Mouse (Mus musculus) stomach, postnatal 0 days (tissue): ENCODE data around the gene Rnf135.
A peak's percentile ranks its signal among the peaks of the same experiment; 100 is the strongest.

Experiments
- CTCF ChIP-seq: IDR thresholded peaks from 2 replicates; pipeline ENCODE4 v1.5.1; 2016; ENCODE audit warnings: antibody characterized with exemption, low read depth, mild to moderate bottlenecking, moderate library complexity
- EP300 ChIP-seq: optimal IDR thresholded peaks from 2 replicates; pipeline ENCODE3; 2016; ENCODE audit warnings: antibody characterized with exemption

DNA sequence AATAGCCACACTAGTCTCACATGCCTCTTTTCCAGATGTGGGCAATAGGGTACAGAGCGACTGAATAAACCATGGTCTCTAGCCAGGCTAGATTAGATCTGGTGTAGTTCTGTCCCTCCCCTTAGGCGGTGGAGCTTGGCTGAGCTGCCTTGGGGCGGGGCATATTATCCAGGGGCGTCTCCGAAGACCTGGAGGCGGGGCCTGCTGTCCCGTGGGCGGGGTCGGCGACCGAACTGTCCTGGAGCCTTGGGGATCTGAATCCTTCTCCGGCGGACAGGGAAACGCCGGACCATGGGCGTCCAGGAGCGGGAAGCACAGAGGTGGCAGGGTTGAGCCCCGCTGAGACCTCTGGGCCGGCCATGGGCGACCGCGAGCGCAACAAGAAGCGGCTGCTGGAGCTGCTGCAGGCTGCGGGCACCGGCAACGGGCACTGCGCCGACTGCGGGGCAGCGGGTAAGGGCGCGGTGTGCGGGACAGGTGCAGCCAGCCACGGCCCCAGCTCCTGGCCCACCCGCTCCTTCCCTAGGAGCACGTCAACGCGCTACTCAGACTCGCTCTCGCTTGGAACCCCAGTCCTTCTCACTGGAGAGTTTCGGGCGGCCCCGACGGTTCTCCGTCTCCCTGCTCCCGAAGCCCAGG lies 29.7 kb upstream of the Rnf135 start, which contains the start of gene Adap2:
- TF ChIP-seq CTCF (0 out of 2 replicates have a peak, but pooled peaks have one; percentile 5), EP300 (no peak)
